Mouse (Mus musculus): ENCODE data around the gene Ubash3b. TPM values are rescaled to one million over a fixed set of nuclear protein-coding genes. Genes with fewer than 3 reads are reported as not detected.

Ubash3b gene
- 2.1 and 4.5 TPM in 2 replicates for total RNA-seq (2021)
- long read RNA-seq, experiment 1, full-length matches to known transcripts, result 2 of 5 reads
- long read RNA-seq, experiment 1, partial matches to known transcripts, result 1 of 5 reads
- long read RNA-seq, experiment 1, other reads (novel, unspliced or antisense), result 2 of 5 reads
- long read RNA-seq, experiment 2, full-length matches to known transcripts, result 1 of 2 reads
- long read RNA-seq, experiment 2, partial matches to known transcripts, result 0 of 2 reads
- long read RNA-seq, experiment 2, other reads (novel, unspliced or antisense), result 1 of 2 reads

- no peak for DNase-seq
Observed at GRCm38 (mm10) chr9:41161413-41161812, at the start of gene Ubash3b. Ubash3b (minus strand) TSS chr9:41161697.

- peak; percentile 96 for DNase-seq
Observed at GRCm38 (mm10) chr9:41207130-41208104, 45.9 kb upstream of the Ubash3b start.

GRCm38 (mm10) chr9:41206717-41207116 lies 45.2 kb upstream of the Ubash3b start:
- DNase-seq, result no peak

- DNase-seq, result no peak
Observed at GRCm38 (mm10) chr9:41205267-41205666, 43.8 kb upstream of the Ubash3b start.

- no peak for DNase-seq
Observed at GRCm38 (mm10) chr9:41199456-41200252, 38.2 kb upstream of the Ubash3b start.

GRCm38 (mm10) chr9:41198501-41199265 lies 37.2 kb upstream of the Ubash3b start:
- DNase-seq, result no peak

- DNase-seq, result no peak
Observed at GRCm38 (mm10) chr9:41195742-41196311, 34.3 kb upstream of the Ubash3b start.

GRCm38 (mm10) chr9:41191651-41192210 lies 30.2 kb upstream of the Ubash3b start:
- DNase-seq, result no peak

- peak; percentile 86 for DNase-seq
Observed at GRCm38 (mm10) chr9:41190745-41191482, 29.4 kb upstream of the Ubash3b start.

GRCm38 (mm10) chr9:41187939-41188338 lies 26.4 kb upstream of the Ubash3b start:
- DNase-seq, result no peak

GRCm38 (mm10) chr9:41187498-41187897 lies 26.0 kb upstream of the Ubash3b start:
- DNase-seq, result no peak

GRCm38 (mm10) chr9:41185331-41185730 lies 23.8 kb upstream of the Ubash3b start:
- DNase-seq, result no peak

- peak; percentile 58 for DNase-seq
Observed at GRCm38 (mm10) chr9:41182550-41182949, 21.1 kb upstream of the Ubash3b start.

GRCm38 (mm10) chr9:41181803-41182202 lies 20.3 kb upstream of the Ubash3b start:
- no peak for DNase-seq

- no peak for DNase-seq
Observed at GRCm38 (mm10) chr9:41181372-41181771, 19.9 kb upstream of the Ubash3b start.

GRCm38 (mm10) chr9:41179056-41179455 lies 17.6 kb upstream of the Ubash3b start:
- peak; percentile 64 for DNase-seq

GRCm38 (mm10) chr9:41173158-41173557 lies 11.7 kb upstream of the Ubash3b start:
- no peak for DNase-seq

- DNase-seq, result no peak
Observed at GRCm38 (mm10) chr9:41172426-41172825, 10.9 kb upstream of the Ubash3b start.

GRCm38 (mm10) chr9:41170026-41170425 lies 8.5 kb upstream of the Ubash3b start:
- DNase-seq, result no peak

- no peak for DNase-seq
Observed at GRCm38 (mm10) chr9:41168656-41169055, 7.2 kb upstream of the Ubash3b start.
